Mouse (Mus musculus) gastrocnemius, postnatal 36 days (tissue): ENCODE data around the gene Lrfn2. TPM values are rescaled to one million over a fixed set of nuclear protein-coding genes. Genes with fewer than 3 reads are reported as not detected.

Experiments
- DNase-seq, 2 experiments: peaks; one replicate each; pipeline ENCODE4 v3.0.0; 2022
- intact Hi-C: fragments of 180-260 bp; cut with DNase I; formaldehyde crosslinking; loops from one replicate; pipeline ENCODE4 v1.15.1; 2025
- microRNA-seq, 2 experiments: library from miRNA; unstranded; fragments of <30 nt; microRNA quantifications; one replicate each; pipeline ENCODE4 v1.2.0; 2021
- total RNA-seq, 2 experiments: library from RNA; stranded (reverse); gene quantifications; 2 replicates each; pipeline ENCODE4 v1.2.3; 2021

The Lrfn2 gene
- total RNA-seq, 2 experiments from 2014 or later = 0.10 TPM; not detected in 1

DNA sequence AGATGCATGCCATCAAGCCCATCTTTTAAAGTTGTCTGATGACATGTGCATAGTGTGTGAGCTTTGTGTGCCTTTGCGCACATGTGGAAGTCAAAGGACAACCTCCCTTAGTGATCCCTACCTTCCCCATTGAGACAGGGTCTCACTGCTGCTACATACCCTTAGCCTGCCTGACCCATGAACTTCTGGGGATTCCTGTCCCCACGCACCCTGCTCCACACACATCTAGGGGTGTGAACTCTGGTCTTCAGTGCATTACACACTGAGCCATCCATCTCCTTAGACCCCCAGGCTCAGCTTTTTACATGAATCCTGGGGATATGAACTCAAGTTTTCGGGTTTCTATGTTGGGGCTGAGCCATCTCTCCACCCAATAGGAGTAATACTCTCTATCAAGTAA lies 179.2 kb downstream of the Lrfn2 start:
- intact Hi-C loops = no loop called here
- no peak for DNase-seq

DNA sequence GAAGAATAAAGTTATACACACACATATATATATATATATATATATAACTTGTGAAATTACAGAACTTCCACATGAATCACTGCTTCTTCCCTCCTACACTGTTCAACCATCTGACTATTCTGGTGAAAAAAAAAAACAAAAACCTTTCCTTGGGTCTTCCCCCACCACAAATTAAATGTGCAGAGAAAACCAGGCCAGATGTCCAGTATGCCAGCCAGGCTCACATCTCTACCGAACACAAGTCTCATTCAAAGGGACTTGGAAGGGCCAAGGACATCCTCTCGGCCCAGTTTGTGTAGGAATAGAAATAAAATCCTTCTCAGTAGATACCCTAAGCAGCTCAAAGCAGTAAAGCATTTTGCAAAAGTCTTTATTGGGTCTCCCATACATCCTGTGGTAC lies 179.7 kb downstream of the Lrfn2 start:
- intact Hi-C loops = no loop called here
- DNase-seq = no peak

DNA sequence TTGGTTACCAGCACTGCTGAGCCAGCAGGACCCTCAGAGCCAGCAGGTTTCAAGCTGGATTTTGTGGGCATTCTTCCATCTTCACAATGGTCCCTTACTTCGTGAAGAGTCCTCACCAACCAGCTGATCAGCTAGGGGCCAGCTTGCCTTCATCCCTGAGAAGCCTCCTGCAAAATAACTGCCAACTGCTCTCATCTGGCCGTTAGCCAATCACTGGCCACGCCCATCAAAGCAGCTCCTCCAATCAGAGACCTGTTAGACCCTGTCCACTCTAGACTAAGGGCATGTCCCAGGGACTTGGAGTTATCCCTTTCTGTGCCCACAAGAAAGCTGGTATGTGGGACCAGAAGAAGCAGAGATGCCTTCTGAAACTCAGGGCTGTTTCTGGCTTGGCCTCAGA lies 181.2 kb downstream of the Lrfn2 start:
- intact Hi-C loops = no loop called here
- no peak for DNase-seq

GRCm38 (mm10) chr17:49124166-49124565 lies 192.0 kb downstream of the Lrfn2 start:
- DNase-seq = no peak
- intact Hi-C loops = no loop called here

GRCm38 (mm10) chr17:49124642-49125041 lies 192.5 kb downstream of the Lrfn2 start:
- DNase-seq = no peak
- intact Hi-C loops = no loop called here

Small RNA genes lying within 50 kb of the gene (microRNA-seq; reads per million reads assigned to microRNA genes)
- 0 reads per million in 2 experiments for gene Gm44304
